In the genomic region with DNA sequence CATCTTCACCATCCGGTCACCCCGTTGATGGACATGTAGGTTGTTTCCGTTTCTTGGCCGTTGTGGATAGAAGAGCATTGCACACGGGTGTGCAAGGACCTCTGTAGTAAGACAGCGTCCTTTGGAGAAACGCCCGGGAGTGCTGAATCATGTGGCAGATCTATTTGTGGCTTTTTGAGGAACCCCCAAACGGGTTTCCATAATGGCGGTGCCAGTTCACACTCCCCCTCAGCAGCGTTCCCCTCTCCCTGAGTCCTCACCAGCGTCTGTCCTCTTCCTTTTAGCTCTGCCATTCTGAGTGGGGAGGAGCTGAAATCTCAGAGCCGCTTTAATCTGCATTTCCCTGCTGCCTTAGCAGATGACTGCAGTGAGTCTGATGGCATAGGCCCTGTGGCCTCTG, we compare ENCODE assay signal across 16 mouse cellular contexts.
DNase-seq lines count a peak whose midpoint lies in the region; ATAC-seq and TF ChIP-seq lines count a peak whose summit lies in the region.
"Had no signal": no experiment of that assay in that cellular context is flagged by ENCODE, and none has a peak within 500 bp of the region (broad histone marks: within the 10 kb centered on the region; RNA-seq: fewer than 3 reads in every experiment).

No protein-coding gene starts in this region.

- H3K36me3 ChIP-seq in forebrain, embryonic 10.5 days (replicated peaks): peaks cover 9% of the 10 kb centered on the region; the same call in 1 of the 2 replicates

- DNase-seq in brain, adult 2 months (ENCODE audit: low read depth, low spot score): peak; percentile 88
- DNase-seq in layer of hippocampus, adult 8-10 months (ENCODE audit: low spot score in 2 of 2): peak; percentile 19 to 28
- no peak for DNase-seq in lung, postnatal 4 days
- no peak for DNase-seq in kidney, postnatal 14 days
- DNase-seq in forebrain, embryonic 10.5 days (ENCODE audit: extremely low spot score, low spot score): no peak
- no peak for DNase-seq in heart, postnatal 4 days
- DNase-seq: adrenal gland, postnatal 10 days; cerebellum, adult 9-11 months; heart, postnatal 10 days; thymus, adult 18-20 months had no signal

- TF ChIP-seq CTCF in bone marrow, adult 2 months (IDR thresholded peaks at IDR 0.05; ENCODE audit: control insufficient read depth, insufficient read depth, low read length): no peak

- peak; percentile 28; the same call in 1 of the 2 replicates for ATAC-seq in monocyte, adult 5-6 weeks (replicated peaks; ENCODE audit: insufficient number of reproducible peaks, low FRiP score, low TSS enrichment, poor library complexity, severe bottlenecking)
- ATAC-seq: Patski had no signal

- no peak for TF ChIP-seq POLR2A in bone marrow, adult 2 months (IDR thresholded peaks at IDR 0.05; ENCODE audit: borderline replicate concordance, control insufficient read depth, low read depth, low read length)

- peak overlapping the region; percentile 48; the same call in 1 of the 2 replicates for H3K27ac ChIP-seq in bone marrow, adult 2 months (ENCODE audit: control insufficient read depth, insufficient read depth, low read depth, low read length, poor library complexity)
- no peak overlapping the region for H3K27ac ChIP-seq in forebrain, embryonic 10.5 days
- H3K27ac ChIP-seq: embryonic facial prominence, embryonic 10.5 days had no signal

- no peak overlapping the region for H3K4me3 ChIP-seq in bone marrow, adult 2 months (replicated peaks; ENCODE audit: control insufficient read depth, low read depth, low read length)
- no peak overlapping the region for H3K4me3 ChIP-seq in forebrain, embryonic 10.5 days
- H3K4me3 ChIP-seq: embryonic facial prominence, embryonic 10.5 days; megakaryocyte, embryonic 14.5 days; myocyte had no signal

- no peaks in the 10 kb centered on the region for H3K9me3 ChIP-seq in forebrain, embryonic 10.5 days
- H3K9me3 ChIP-seq: embryonic facial prominence, embryonic 10.5 days had no signal

- 21% methylated on average over 13 of the region's 13 CpGs for WGBS in bone marrow, adult 2 months
- WGBS in forebrain, embryonic 10.5 days: 93% methylated on average over 13 of the region's 13 CpGs

- no peaks in the 10 kb centered on the region for H3K27me3 ChIP-seq in forebrain, embryonic 10.5 days (ENCODE audit: poor library complexity, severe bottlenecking)
- H3K27me3 ChIP-seq: megakaryocyte, embryonic 14.5 days; Patski had no signal

- H3K4me1 ChIP-seq in bone marrow, adult 2 months (ENCODE audit: control insufficient read depth, insufficient read depth, low read length): no peaks in the 10 kb centered on the region; the same call in 1 of the 2 replicates
- no peaks in the 10 kb centered on the region for H3K4me1 ChIP-seq in forebrain, embryonic 10.5 days
- H3K4me1 ChIP-seq: embryonic facial prominence, embryonic 10.5 days had no signal

Comparison
In these comparisons a context has a peak if more than half of its experiments do, and no peak if none do; other contexts are left out.
1. DNase-seq: peak in brain, adult 2 months (single experiment) and layer of hippocampus, adult 8-10 months (2 of 2); none in lung, postnatal 4 days (0 of 2), kidney, postnatal 14 days (single experiment), forebrain, embryonic 10.5 days (single experiment) and heart, postnatal 4 days (single experiment).